Comparison of ENCODE assay signal across 7 mouse cellular contexts in genomic region chr19:10182670-10183298, GRCm38 (mm10). TPM values are rescaled to one million over a fixed set of nuclear protein-coding genes. Genes with fewer than 3 reads are reported as not detected.
DNase-seq lines count a peak whose midpoint lies in the region; ATAC-seq and TF ChIP-seq lines count a peak whose summit lies in the region.

Gene Fads1, plus strand, starts transcription at chr19:10182888.

- H3K9ac ChIP-seq in embryonic facial prominence, embryonic 12.5 days: peak within 1 kb of the TSS; percentile 90
- peak within 1 kb of the TSS; percentile 86 for H3K9ac ChIP-seq in limb, embryonic 12.5 days (replicated peaks)
- H3K9ac ChIP-seq in midbrain, embryonic 15.5 days: peak within 1 kb of the TSS; percentile 96

- no peak for TF ChIP-seq POLR2A in kidney, adult 2 months (IDR thresholded peaks at IDR 0.05; ENCODE audit: low read depth, low read length)

- H3K9me3 ChIP-seq in embryonic facial prominence, embryonic 12.5 days: no peaks in the 10 kb centered on the region
- H3K9me3 ChIP-seq in limb, embryonic 12.5 days: no peaks in the 10 kb centered on the region
- H3K9me3 ChIP-seq in midbrain, embryonic 15.5 days: no peaks in the 10 kb centered on the region

- peak; percentile 95 for DNase-seq in adrenal gland, postnatal 25 days
- DNase-seq in heart, adult 18-20 months: peak; percentile 93 to 96
- DNase-seq in kidney, adult 2 months: peak; percentile 96
- DNase-seq in spleen, postnatal 10 days (ENCODE audit: low spot score in 2 of 2): peak; percentile 82 to 91

- peak within 1 kb of the TSS; percentile 94 for H3K27ac ChIP-seq in embryonic facial prominence, embryonic 12.5 days
- peak within 1 kb of the TSS; percentile 54 for H3K27ac ChIP-seq in kidney, adult 2 months (ENCODE audit: insufficient read depth, low read depth, low read length)
- H3K27ac ChIP-seq in limb, embryonic 12.5 days: peak within 1 kb of the TSS; percentile 93
- H3K27ac ChIP-seq in midbrain, embryonic 15.5 days: peak within 1 kb of the TSS; percentile 93

- peak; percentile 92 for ATAC-seq in embryonic facial prominence, embryonic 12.5 days (ENCODE audit: insufficient number of reproducible peaks, insufficient read depth, low FRiP score, low TSS enrichment)
- ATAC-seq in limb, embryonic 12.5 days (ENCODE audit: insufficient number of reproducible peaks, insufficient read depth, low FRiP score, low TSS enrichment, low read depth): peak; percentile 95
- peak; percentile 97 for ATAC-seq in midbrain, embryonic 15.5 days (replicated peaks)

- WGBS in embryonic facial prominence, embryonic 12.5 days: 1% methylated on average over 69 of the region's 70 CpGs
- under 1% methylated on average over 70 of the region's 70 CpGs for WGBS in kidney, adult 2 months
- under 1% methylated on average over 70 of the region's 70 CpGs for WGBS in limb, embryonic 12.5 days
- WGBS in midbrain, embryonic 15.5 days: under 1% methylated on average over 68 of the region's 70 CpGs

- peaks cover 32% of the 10 kb centered on the region for H3K36me3 ChIP-seq in embryonic facial prominence, embryonic 12.5 days
- no peaks in the 10 kb centered on the region for H3K36me3 ChIP-seq in kidney, adult 2 months (ENCODE audit: control insufficient read depth, insufficient read depth, low read length)
- H3K36me3 ChIP-seq in limb, embryonic 12.5 days: peaks cover 33% of the 10 kb centered on the region
- H3K36me3 ChIP-seq in midbrain, embryonic 15.5 days (replicated peaks): peaks cover 10% of the 10 kb centered on the region

- H3K27me3 ChIP-seq in embryonic facial prominence, embryonic 12.5 days: no peaks in the 10 kb centered on the region
- no peaks in the 10 kb centered on the region for H3K27me3 ChIP-seq in kidney, adult 2 months (replicated peaks; ENCODE audit: control insufficient read depth, insufficient read depth, low read length)
- no peaks in the 10 kb centered on the region for H3K27me3 ChIP-seq in limb, embryonic 12.5 days
- H3K27me3 ChIP-seq in midbrain, embryonic 15.5 days (replicated peaks): no peaks in the 10 kb centered on the region

- H3K4me1 ChIP-seq in embryonic facial prominence, embryonic 12.5 days: peaks cover 24% of the 10 kb centered on the region
- H3K4me1 ChIP-seq in kidney, adult 2 months (ENCODE audit: control insufficient read depth, insufficient read depth, low read length): peaks cover 4% of the 10 kb centered on the region; the same call in 1 of the 2 replicates
- peaks cover 19% of the 10 kb centered on the region for H3K4me1 ChIP-seq in limb, embryonic 12.5 days (replicated peaks)
- peaks cover 32% of the 10 kb centered on the region for H3K4me1 ChIP-seq in midbrain, embryonic 15.5 days

- TF ChIP-seq CTCF in kidney, adult 2 months (conservative IDR thresholded peaks at IDR 0.05; ENCODE audit: insufficient read depth, insufficient read length, low read depth, low read length): peak; percentile 59

- peak within 1 kb of the TSS; percentile 78 for H3K4me2 ChIP-seq in embryonic facial prominence, embryonic 12.5 days (replicated peaks)
- H3K4me2 ChIP-seq in limb, embryonic 12.5 days: peak within 1 kb of the TSS; percentile 71
- peak within 1 kb of the TSS; percentile 66 for H3K4me2 ChIP-seq in midbrain, embryonic 15.5 days

- H3K4me3 ChIP-seq in embryonic facial prominence, embryonic 12.5 days: peak within 1 kb of the TSS; percentile 76
- H3K4me3 ChIP-seq in kidney, adult 2 months (ENCODE audit: insufficient read depth, low read depth, low read length): peak within 1 kb of the TSS; percentile 72
- H3K4me3 ChIP-seq in limb, embryonic 12.5 days (replicated peaks): peak within 1 kb of the TSS; percentile 84
- peak within 1 kb of the TSS; percentile 84 for H3K4me3 ChIP-seq in midbrain, embryonic 15.5 days

RNA-seq across cellular contexts. Expression of gene Fads1, which starts in this region (rescaled TPM):
- 931 and 942 TPM in 2 replicates for total RNA-seq in adrenal gland, postnatal 25 days (2021)
- 139 and 144 TPM in 2 replicates for polyA plus RNA-seq in embryonic facial prominence, embryonic 12.5 days (2016; fragmentation: Nextera tagmentation; extraction: Ambion mirVana)
- total RNA-seq in heart, adult 18-20 months (2021): 10 to 100 TPM; 23.6 to 26.1 TPM
- 87.4 and 88.4 TPM in 2 replicates for polyA plus RNA-seq in kidney, adult 2 months (2012; rRNA removed)
- 134 and 144 TPM in 2 replicates for polyA plus RNA-seq in limb, embryonic 12.5 days (2016; fragmentation: Nextera tagmentation; extraction: Ambion mirVana)
- polyA plus RNA-seq in midbrain, embryonic 15.5 days (2015; fragmentation: Nextera tagmentation; extraction: Ambion mirVana): 175 and 182 TPM in 2 replicates

Comparison
In these comparisons a context has a peak if more than half of its experiments do, and no peak if none do; other contexts are left out.
1. Peak in every context shown above with its lines: DNase-seq, ATAC-seq, H3K4me3 ChIP-seq and H3K27ac ChIP-seq.
2. RNA of gene Fads1 (total RNA-seq): 931 to 942 TPM in adrenal gland, postnatal 25 days; 23.6 to 26.1 TPM in heart, adult 18-20 months; every median in the first group is over 10 times any median in the second.